Mouse (Mus musculus): Measurements from ENCODE around the gene Tssk1. TPM values are rescaled to one million over a fixed set of nuclear protein-coding genes. Genes with fewer than 3 reads are reported as not detected.

Tssk1 gene
- polyA plus RNA-seq, 1 experiment from 2014 or later: 0.04 TPM

DNA sequence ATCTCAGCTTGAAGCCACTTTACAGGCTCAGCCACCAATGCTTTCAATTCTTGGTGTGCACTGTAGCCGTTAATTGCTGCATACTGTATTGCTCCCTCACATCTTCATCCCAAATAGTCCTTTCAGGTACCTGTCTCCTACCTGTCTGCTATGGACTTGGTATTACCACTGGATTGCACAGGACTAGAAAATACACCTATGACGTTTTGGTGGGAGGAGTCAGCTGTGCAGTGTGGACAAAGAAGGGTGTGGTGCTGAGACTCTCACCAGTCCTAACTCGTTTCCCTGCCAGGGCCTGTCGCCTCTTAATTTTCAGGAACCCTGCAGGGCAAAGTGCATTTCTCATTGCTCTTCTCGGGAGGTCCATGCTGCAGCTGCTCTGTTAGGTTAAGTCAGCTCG, 28.3 kb upstream of the Tssk1 start:
- Histone ChIP-seq H3K27me3 (ENCODE audit: control insufficient read depth, insufficient read depth, low read length) (no peaks in the 10 kb centered on the region), H3K9ac (ENCODE audit: low read length) (no peak overlapping the region), H3K9me3 (replicated peaks; ENCODE audit: control insufficient read depth, low read length) (no peaks in the 10 kb centered on the region), H3K27ac (ENCODE audit: low read length) (peak overlapping the region; percentile 42; the same call in 1 of the 2 replicates), H3K4me1 (ENCODE audit: control insufficient read depth, insufficient read depth, low read length) (peaks cover 3% of the 10 kb centered on the region; the same call in 1 of the 2 replicates), H3K4me2 (ENCODE audit: low read depth, low read length) (no peak overlapping the region), H3K36me3 (ENCODE audit: control insufficient read depth, insufficient read depth, low read length) (no peaks in the 10 kb centered on the region), H3K4me3 (replicated peaks; ENCODE audit: low read length) (no peak overlapping the region)
- ATAC-seq (ENCODE audit: insufficient read depth, low FRiP score): peak; percentile 87
- 63% methylated on average over 6 of the region's 6 CpGs for WGBS

DNA sequence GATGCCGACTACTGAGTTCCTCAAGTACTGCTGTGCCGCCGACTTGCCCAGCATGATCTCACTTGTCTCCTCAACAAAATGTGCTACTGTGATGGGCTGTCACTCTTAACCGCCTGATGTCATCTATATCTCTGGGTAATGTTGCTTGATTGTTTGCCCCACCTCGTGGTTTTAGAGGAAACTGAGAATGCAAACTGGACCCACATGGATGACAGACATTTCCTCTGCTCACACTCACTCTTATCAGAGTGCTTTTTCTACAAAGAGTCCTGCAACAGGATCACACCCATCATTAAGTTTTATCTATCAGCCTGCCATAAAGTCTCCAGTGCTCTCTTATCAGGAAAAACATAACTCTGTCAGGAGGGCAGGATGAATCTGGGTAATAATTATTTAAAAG, 22.8 kb upstream of the Tssk1 start:
- no peaks in the 10 kb centered on the region for H3K36me3 ChIP-seq (ENCODE audit: control insufficient read depth, insufficient read depth, low read length)
- no peak overlapping the region for H3K9ac ChIP-seq (ENCODE audit: low read length)
- H3K27ac ChIP-seq (ENCODE audit: low read length): no peak overlapping the region
- H3K9me3 ChIP-seq (replicated peaks; ENCODE audit: control insufficient read depth, low read length): no peaks in the 10 kb centered on the region
- H3K4me3 ChIP-seq (replicated peaks; ENCODE audit: low read length): no peak overlapping the region
- no peaks in the 10 kb centered on the region for H3K27me3 ChIP-seq (ENCODE audit: control insufficient read depth, insufficient read depth, low read length)
- peaks cover 4% of the 10 kb centered on the region; the same call in 1 of the 2 replicates for H3K4me1 ChIP-seq (ENCODE audit: control insufficient read depth, insufficient read depth, low read length)
- no peak overlapping the region for H3K4me2 ChIP-seq (ENCODE audit: low read depth, low read length)
- WGBS: 80% methylated on average over 5 of the region's 5 CpGs
- no peak for ATAC-seq (ENCODE audit: insufficient read depth, low FRiP score)

DNA sequence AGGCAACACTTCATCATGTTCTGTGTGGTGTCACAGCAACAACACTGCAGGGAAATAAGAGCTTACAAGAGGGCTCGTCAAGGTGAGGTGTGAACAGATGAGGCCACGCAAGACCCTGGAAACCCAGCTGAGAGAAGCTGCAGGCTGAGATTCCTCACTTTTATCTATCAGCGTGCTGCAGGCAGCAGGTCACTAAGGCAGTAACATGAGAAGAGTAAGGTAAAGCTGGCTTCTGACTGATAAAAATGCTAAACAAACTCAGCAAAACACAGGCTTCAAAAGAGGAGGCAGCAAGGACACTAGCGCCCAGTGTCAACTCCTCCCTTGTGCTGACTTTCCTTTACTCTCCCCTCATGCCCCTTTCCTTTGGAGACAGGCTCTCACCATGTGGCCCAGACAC, 21.0 kb upstream of the Tssk1 start:
- Histone ChIP-seq H3K36me3 (ENCODE audit: control insufficient read depth, insufficient read depth, low read length) (no peaks in the 10 kb centered on the region), H3K4me1 (ENCODE audit: control insufficient read depth, insufficient read depth, low read length) (peaks cover 4% of the 10 kb centered on the region; the same call in 1 of the 2 replicates), H3K27me3 (ENCODE audit: control insufficient read depth, insufficient read depth, low read length) (no peaks in the 10 kb centered on the region), H3K27ac (ENCODE audit: low read length) (no peak overlapping the region), H3K4me2 (ENCODE audit: low read depth, low read length) (no peak overlapping the region), H3K9me3 (replicated peaks; ENCODE audit: control insufficient read depth, low read length) (no peaks in the 10 kb centered on the region), H3K9ac (ENCODE audit: low read length) (no peak overlapping the region), H3K4me3 (replicated peaks; ENCODE audit: low read length) (no peak overlapping the region)
- ATAC-seq (ENCODE audit: insufficient read depth, low FRiP score): no peak
- WGBS: 50% methylated on average over 4 of the region's 4 CpGs

DNA sequence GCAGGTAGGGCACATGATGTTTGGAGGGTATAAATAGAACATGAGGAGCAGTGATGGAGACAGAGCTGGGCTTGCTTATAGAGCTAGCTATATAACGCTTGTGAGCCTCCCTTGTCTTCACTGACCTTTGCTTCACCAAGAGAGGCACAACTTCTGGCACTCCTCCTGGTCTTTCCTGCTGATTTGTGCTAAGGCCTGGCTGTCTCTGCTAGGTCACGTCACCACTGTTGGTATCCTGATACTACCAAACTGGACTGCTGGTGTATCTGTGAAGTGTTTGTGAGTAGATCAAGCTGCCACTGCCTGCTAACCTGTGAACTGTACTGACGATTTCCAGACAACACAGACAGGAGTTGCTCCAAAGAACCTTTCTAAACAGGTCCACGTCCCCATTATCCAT, 18.8 kb upstream of the Tssk1 start:
- H3K36me3 ChIP-seq (ENCODE audit: control insufficient read depth, insufficient read depth, low read length): 0 out of 2 replicates have a peak, but pooled peaks cover 3% of the 10 kb centered on the region
- no peak overlapping the region for H3K9ac ChIP-seq (ENCODE audit: low read length)
- WGBS: 71% methylated on average over 4 of the region's 4 CpGs
- no peaks in the 10 kb centered on the region for H3K9me3 ChIP-seq (replicated peaks; ENCODE audit: control insufficient read depth, low read length)
- no peak overlapping the region for H3K4me2 ChIP-seq (ENCODE audit: low read depth, low read length)
- H3K27ac ChIP-seq (ENCODE audit: low read length): no peak overlapping the region
- H3K27me3 ChIP-seq (ENCODE audit: control insufficient read depth, insufficient read depth, low read length): no peaks in the 10 kb centered on the region
- no peak for ATAC-seq (ENCODE audit: insufficient read depth, low FRiP score)
- peaks cover 4% of the 10 kb centered on the region; the same call in 1 of the 2 replicates for H3K4me1 ChIP-seq (ENCODE audit: control insufficient read depth, insufficient read depth, low read length)
- no peak overlapping the region for H3K4me3 ChIP-seq (replicated peaks; ENCODE audit: low read length)

DNA sequence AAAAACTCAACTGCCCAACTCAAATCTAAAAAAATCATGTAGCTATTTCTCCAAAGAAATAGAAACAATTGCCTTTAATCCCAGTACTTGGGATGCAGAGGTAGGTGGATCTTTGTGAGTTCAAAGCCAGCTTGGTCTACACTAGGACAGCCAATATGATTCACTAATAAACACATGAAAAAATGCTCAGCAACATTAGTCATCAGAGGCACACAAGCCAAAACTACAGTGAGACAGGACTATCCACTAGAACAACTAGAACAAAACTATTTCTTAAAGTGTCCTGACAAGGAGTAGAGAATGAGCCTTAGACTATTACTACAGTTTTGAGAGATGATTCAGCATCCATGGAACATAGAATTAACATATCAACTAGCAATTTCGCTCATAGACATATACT, 17.9 kb upstream of the Tssk1 start:
- Histone ChIP-seq H3K27ac (ENCODE audit: low read length) (no peak overlapping the region), H3K4me1 (ENCODE audit: control insufficient read depth, insufficient read depth, low read length) (peaks cover 4% of the 10 kb centered on the region; the same call in 1 of the 2 replicates), H3K4me2 (ENCODE audit: low read depth, low read length) (no peak overlapping the region), H3K9ac (ENCODE audit: low read length) (no peak overlapping the region), H3K36me3 (ENCODE audit: control insufficient read depth, insufficient read depth, low read length) (0 out of 2 replicates have a peak, but pooled peaks cover 3% of the 10 kb centered on the region), H3K27me3 (ENCODE audit: control insufficient read depth, insufficient read depth, low read length) (no peaks in the 10 kb centered on the region), H3K4me3 (replicated peaks; ENCODE audit: low read length) (no peak overlapping the region), H3K9me3 (replicated peaks; ENCODE audit: control insufficient read depth, low read length) (no peaks in the 10 kb centered on the region)
- ATAC-seq (ENCODE audit: insufficient read depth, low FRiP score): no peak
- WGBS: 87% methylated on average over 1 of the region's 1 CpGs

DNA sequence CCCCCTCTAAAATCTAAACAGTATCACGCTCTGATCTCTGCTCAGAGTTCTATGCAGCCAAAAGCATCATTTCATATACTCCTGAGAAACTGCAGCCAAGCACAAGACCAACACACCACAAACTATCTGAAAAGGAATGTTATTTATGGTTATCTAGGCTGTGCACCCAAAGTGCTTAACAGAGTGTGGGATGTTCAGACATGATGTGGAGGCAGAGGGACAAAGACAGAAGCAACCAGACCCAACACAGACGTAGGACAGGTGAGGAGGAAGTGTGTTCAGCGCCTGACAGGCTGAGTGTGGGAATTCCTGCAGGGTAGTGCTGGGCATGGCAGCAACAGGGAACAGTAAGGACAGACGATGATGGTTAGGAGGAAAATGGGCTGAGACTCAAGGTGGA, 14.5 kb upstream of the Tssk1 start:
- no peak overlapping the region for H3K9ac ChIP-seq (ENCODE audit: low read length)
- no peak overlapping the region for H3K4me3 ChIP-seq (replicated peaks; ENCODE audit: low read length)
- no peak overlapping the region for H3K27ac ChIP-seq (ENCODE audit: low read length)
- H3K4me1 ChIP-seq (ENCODE audit: control insufficient read depth, insufficient read depth, low read length): peaks cover 22% of the 10 kb centered on the region
- ATAC-seq (ENCODE audit: insufficient read depth, low FRiP score): no peak
- 85% methylated on average over 4 of the region's 4 CpGs for WGBS
- H3K36me3 ChIP-seq (ENCODE audit: control insufficient read depth, insufficient read depth, low read length): 0 out of 2 replicates have a peak, but pooled peaks cover 3% of the 10 kb centered on the region
- no peaks in the 10 kb centered on the region for H3K9me3 ChIP-seq (replicated peaks; ENCODE audit: control insufficient read depth, low read length)
- no peak overlapping the region for H3K4me2 ChIP-seq (ENCODE audit: low read depth, low read length)
- no peaks in the 10 kb centered on the region for H3K27me3 ChIP-seq (ENCODE audit: control insufficient read depth, insufficient read depth, low read length)

DNA sequence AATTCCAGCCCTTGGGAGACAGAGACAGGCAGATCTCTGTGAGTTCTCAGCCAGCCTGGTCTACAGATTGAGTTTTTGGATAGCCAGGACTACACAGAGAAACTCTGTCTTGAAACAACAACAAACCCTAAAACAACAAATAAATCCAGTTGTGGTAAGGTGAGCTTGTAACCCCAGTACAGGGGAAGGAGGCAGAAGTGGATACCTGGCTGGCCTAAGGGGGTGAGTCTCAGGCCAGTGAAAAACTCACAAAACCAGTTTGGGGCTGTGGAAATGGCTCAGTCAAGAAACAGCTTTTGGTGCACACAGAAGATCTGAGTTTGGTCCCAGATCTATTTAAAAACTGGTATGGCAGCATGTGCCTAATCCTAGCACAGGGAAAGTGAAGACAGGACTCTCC, 11.8 kb upstream of the Tssk1 start:
- Histone ChIP-seq H3K27me3 (ENCODE audit: control insufficient read depth, insufficient read depth, low read length) (no peaks in the 10 kb centered on the region), H3K27ac (ENCODE audit: low read length) (peak overlapping the region; percentile 21; the same call in 1 of the 2 replicates), H3K9ac (ENCODE audit: low read length) (no peak overlapping the region), H3K4me1 (ENCODE audit: control insufficient read depth, insufficient read depth, low read length) (peaks cover 18% of the 10 kb centered on the region; the same call in 1 of the 2 replicates), H3K4me2 (ENCODE audit: low read depth, low read length) (no peak overlapping the region), H3K36me3 (ENCODE audit: control insufficient read depth, insufficient read depth, low read length) (0 out of 2 replicates have a peak, but pooled peaks cover 3% of the 10 kb centered on the region), H3K4me3 (replicated peaks; ENCODE audit: low read length) (no peak overlapping the region), H3K9me3 (replicated peaks; ENCODE audit: control insufficient read depth, low read length) (no peaks in the 10 kb centered on the region)
- ATAC-seq (ENCODE audit: insufficient read depth, low FRiP score): no peak

DNA sequence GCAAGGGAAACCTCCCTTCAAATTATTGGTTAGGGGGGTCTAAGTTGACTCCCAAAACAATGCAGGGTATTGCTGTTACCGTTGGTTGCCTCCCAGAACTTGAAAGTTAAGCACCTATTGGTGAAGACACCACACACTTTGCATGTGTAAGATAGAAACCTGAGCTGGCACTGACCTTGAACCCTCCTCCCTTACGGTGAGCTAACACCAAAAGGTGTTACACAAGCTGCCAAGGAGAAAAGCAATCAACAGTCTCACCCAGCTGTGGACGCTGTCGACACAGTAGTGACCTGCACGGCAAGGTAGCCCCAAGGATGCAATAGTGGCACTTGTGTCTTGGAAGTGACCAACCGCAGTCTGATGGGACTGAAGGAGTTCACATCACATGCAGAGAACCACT, 9.9 kb upstream of the Tssk1 start:
- Histone ChIP-seq H3K36me3 (ENCODE audit: control insufficient read depth, insufficient read depth, low read length) (no peaks in the 10 kb centered on the region), H3K4me2 (ENCODE audit: low read depth, low read length) (no peak overlapping the region), H3K9ac (ENCODE audit: low read length) (no peak overlapping the region), H3K27ac (ENCODE audit: low read length) (no peak overlapping the region), H3K4me1 (ENCODE audit: control insufficient read depth, insufficient read depth, low read length) (peaks cover 18% of the 10 kb centered on the region; the same call in 1 of the 2 replicates), H3K4me3 (replicated peaks; ENCODE audit: low read length) (no peak overlapping the region), H3K9me3 (replicated peaks; ENCODE audit: control insufficient read depth, low read length) (no peaks in the 10 kb centered on the region), H3K27me3 (ENCODE audit: control insufficient read depth, insufficient read depth, low read length) (no peaks in the 10 kb centered on the region)
- no peak for ATAC-seq (ENCODE audit: insufficient read depth, low FRiP score)
- WGBS: 66% methylated on average over 6 of the region's 6 CpGs

DNA sequence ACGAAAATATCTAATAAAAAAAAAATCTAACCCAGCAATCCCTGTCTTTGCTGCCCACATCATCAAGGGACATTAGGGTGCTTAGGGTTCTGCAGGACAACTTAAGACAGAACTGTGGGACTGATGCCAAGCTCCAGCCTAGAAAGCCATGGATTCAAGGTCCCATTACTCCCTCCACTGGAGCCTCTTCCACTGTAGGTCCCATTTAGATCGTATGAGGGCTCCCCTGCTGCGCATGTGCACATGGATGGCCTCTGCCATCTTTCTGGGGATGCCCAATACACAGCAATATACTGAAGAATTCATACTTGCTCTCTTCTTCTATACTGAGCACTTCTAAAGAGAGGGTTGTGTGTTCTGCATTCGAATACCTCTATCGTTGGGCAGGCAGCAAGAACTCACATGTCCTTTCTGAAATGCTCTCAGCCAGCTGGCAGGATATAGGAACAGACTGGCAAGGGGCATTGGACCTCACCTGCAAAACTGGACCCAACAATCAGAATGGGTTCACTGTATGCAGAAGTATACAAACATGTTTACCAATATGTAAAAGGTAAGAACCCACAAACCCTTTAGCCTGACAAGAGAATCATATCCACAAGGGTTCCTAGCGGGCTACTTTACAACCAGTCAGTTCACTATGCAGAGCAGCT, 4.2 kb upstream of the Tssk1 start:
- no peak overlapping the region for H3K27ac ChIP-seq (ENCODE audit: low read length)
- H3K4me3 ChIP-seq (replicated peaks; ENCODE audit: low read length): peak overlapping the region; percentile 99
- H3K4me1 ChIP-seq (ENCODE audit: control insufficient read depth, insufficient read depth, low read length): peaks cover 22% of the 10 kb centered on the region
- H3K36me3 ChIP-seq (ENCODE audit: control insufficient read depth, insufficient read depth, low read length): no peaks in the 10 kb centered on the region
- H3K9me3 ChIP-seq (replicated peaks; ENCODE audit: control insufficient read depth, low read length): no peaks in the 10 kb centered on the region
- H3K27me3 ChIP-seq (ENCODE audit: control insufficient read depth, insufficient read depth, low read length): no peaks in the 10 kb centered on the region
- peak overlapping the region; percentile 86 for H3K4me2 ChIP-seq (ENCODE audit: low read depth, low read length)
- ATAC-seq (ENCODE audit: insufficient read depth, low FRiP score): no peak
- peak overlapping the region; percentile 99 for H3K9ac ChIP-seq (ENCODE audit: low read length)
- WGBS: 74% methylated on average over 6 of the region's 6 CpGs
